Mouse (Mus musculus): ENCODE measurements around the gene Nr1h3. TPM values are rescaled to one million over a fixed set of nuclear protein-coding genes. Genes with fewer than 3 reads are reported as not detected.

Gene Nr1h3
- polyA plus RNA-seq, 1 experiment from 2014 or later: 1.4 TPM

GRCm38 (mm10) chr2:91180706-91181105 lies 21.9 kb downstream of the Nr1h3 start:
- H3K9me3 ChIP-seq (ENCODE audit: control insufficient read depth, low read depth, low read length): no peaks in the 10 kb centered on the region
- WGBS: 78% methylated on average over 5 of the region's 5 CpGs
- H3K4me2 ChIP-seq (replicated peaks; ENCODE audit: low read depth, low read length): no peak overlapping the region
- peaks cover 12% of the 10 kb centered on the region for H3K36me3 ChIP-seq (ENCODE audit: control insufficient read depth, insufficient read depth, low read length)
- peaks cover 4% of the 10 kb centered on the region; the same call in 1 of the 2 replicates for H3K4me1 ChIP-seq (ENCODE audit: control insufficient read depth, insufficient read depth, low read length)
- no peak overlapping the region for H3K9ac ChIP-seq (replicated peaks; ENCODE audit: low read depth, low read length)
- ATAC-seq (ENCODE audit: insufficient number of reproducible peaks, insufficient read depth, low FRiP score, low read depth): no peak
- H3K27ac ChIP-seq (ENCODE audit: low read length): no peak overlapping the region
- no peak overlapping the region for H3K4me3 ChIP-seq (ENCODE audit: low read depth, low read length)
- H3K27me3 ChIP-seq (ENCODE audit: control insufficient read depth, insufficient read depth, low read length): no peaks in the 10 kb centered on the region

GRCm38 (mm10) chr2:91179825-91180224 lies 22.8 kb downstream of the Nr1h3 start:
- no peak overlapping the region for H3K4me2 ChIP-seq (replicated peaks; ENCODE audit: low read depth, low read length)
- H3K27ac ChIP-seq (ENCODE audit: low read length): no peak overlapping the region
- H3K9me3 ChIP-seq (ENCODE audit: control insufficient read depth, low read depth, low read length): no peaks in the 10 kb centered on the region
- peaks cover 17% of the 10 kb centered on the region for H3K36me3 ChIP-seq (ENCODE audit: control insufficient read depth, insufficient read depth, low read length)
- no peaks in the 10 kb centered on the region for H3K27me3 ChIP-seq (ENCODE audit: control insufficient read depth, insufficient read depth, low read length)
- peaks cover 4% of the 10 kb centered on the region; the same call in 1 of the 2 replicates for H3K4me1 ChIP-seq (ENCODE audit: control insufficient read depth, insufficient read depth, low read length)
- H3K9ac ChIP-seq (replicated peaks; ENCODE audit: low read depth, low read length): no peak overlapping the region
- 46% methylated on average over 4 of the region's 4 CpGs for WGBS
- no peak for ATAC-seq (ENCODE audit: insufficient number of reproducible peaks, insufficient read depth, low FRiP score, low read depth)
- no peak overlapping the region for H3K4me3 ChIP-seq (ENCODE audit: low read depth, low read length)

GRCm38 (mm10) chr2:91176234-91176633 lies 26.4 kb downstream of the Nr1h3 start:
- H3K4me1 ChIP-seq (ENCODE audit: control insufficient read depth, insufficient read depth, low read length): no peaks in the 10 kb centered on the region
- H3K36me3 ChIP-seq (ENCODE audit: control insufficient read depth, insufficient read depth, low read length): peaks cover 23% of the 10 kb centered on the region
- no peak overlapping the region for H3K4me3 ChIP-seq (ENCODE audit: low read depth, low read length)
- no peaks in the 10 kb centered on the region for H3K27me3 ChIP-seq (ENCODE audit: control insufficient read depth, insufficient read depth, low read length)
- no peak overlapping the region for H3K27ac ChIP-seq (ENCODE audit: low read length)
- WGBS: 70% methylated on average over 6 of the region's 6 CpGs
- no peak for ATAC-seq (ENCODE audit: insufficient number of reproducible peaks, insufficient read depth, low FRiP score, low read depth)
- H3K9ac ChIP-seq (replicated peaks; ENCODE audit: low read depth, low read length): no peak overlapping the region
- H3K9me3 ChIP-seq (ENCODE audit: control insufficient read depth, low read depth, low read length): no peaks in the 10 kb centered on the region
- no peak overlapping the region for H3K4me2 ChIP-seq (replicated peaks; ENCODE audit: low read depth, low read length)

GRCm38 (mm10) chr2:91175490-91175889 lies 27.1 kb downstream of the Nr1h3 start:
- no peak for ATAC-seq (ENCODE audit: insufficient number of reproducible peaks, insufficient read depth, low FRiP score, low read depth)
- H3K9ac ChIP-seq (replicated peaks; ENCODE audit: low read depth, low read length): no peak overlapping the region
- H3K27me3 ChIP-seq (ENCODE audit: control insufficient read depth, insufficient read depth, low read length): no peaks in the 10 kb centered on the region
- H3K4me3 ChIP-seq (ENCODE audit: low read depth, low read length): no peak overlapping the region
- H3K27ac ChIP-seq (ENCODE audit: low read length): no peak overlapping the region
- H3K4me1 ChIP-seq (ENCODE audit: control insufficient read depth, insufficient read depth, low read length): no peaks in the 10 kb centered on the region
- H3K9me3 ChIP-seq (ENCODE audit: control insufficient read depth, low read depth, low read length): no peaks in the 10 kb centered on the region
- H3K36me3 ChIP-seq (ENCODE audit: control insufficient read depth, insufficient read depth, low read length): peaks cover 23% of the 10 kb centered on the region
- H3K4me2 ChIP-seq (replicated peaks; ENCODE audit: low read depth, low read length): no peak overlapping the region
- WGBS: 86% methylated on average over 4 of the region's 4 CpGs

- no peak overlapping the region for H3K4me2 ChIP-seq (replicated peaks; ENCODE audit: low read depth, low read length)
- no peaks in the 10 kb centered on the region for H3K4me1 ChIP-seq (ENCODE audit: control insufficient read depth, insufficient read depth, low read length)
- H3K27ac ChIP-seq (ENCODE audit: low read length): no peak overlapping the region
- ATAC-seq (ENCODE audit: insufficient number of reproducible peaks, insufficient read depth, low FRiP score, low read depth): no peak
- 74% methylated on average over 25 of the region's 25 CpGs for WGBS
- H3K9ac ChIP-seq (replicated peaks; ENCODE audit: low read depth, low read length): no peak overlapping the region
- no peaks in the 10 kb centered on the region for H3K27me3 ChIP-seq (ENCODE audit: control insufficient read depth, insufficient read depth, low read length)
- H3K4me3 ChIP-seq (ENCODE audit: low read depth, low read length): no peak overlapping the region
- H3K9me3 ChIP-seq (ENCODE audit: control insufficient read depth, low read depth, low read length): no peaks in the 10 kb centered on the region
- H3K36me3 ChIP-seq (ENCODE audit: control insufficient read depth, insufficient read depth, low read length): peaks cover 20% of the 10 kb centered on the region
These were observed 32.9 kb downstream of the Nr1h3 start for GRCm38 (mm10) chr2:91169587-91170322.

- 0 out of 2 replicates have a peak, but pooled peaks have one; percentile 10 for ATAC-seq (ENCODE audit: insufficient number of reproducible peaks, insufficient read depth, low FRiP score, low read depth)
These were observed 35.0 kb downstream of the Nr1h3 start for GRCm38 (mm10) chr2:91167629-91168028.

GRCm38 (mm10) chr2:91164991-91165390 lies 37.6 kb downstream of the Nr1h3 start:
- Histone ChIP-seq H3K4me3 (ENCODE audit: low read depth, low read length) (no peak overlapping the region), H3K36me3 (ENCODE audit: control insufficient read depth, insufficient read depth, low read length) (peaks cover 27% of the 10 kb centered on the region; the same call in 1 of the 2 replicates), H3K4me2 (replicated peaks; ENCODE audit: low read depth, low read length) (no peak overlapping the region), H3K4me1 (ENCODE audit: control insufficient read depth, insufficient read depth, low read length) (no peaks in the 10 kb centered on the region), H3K27ac (ENCODE audit: low read length) (no peak overlapping the region), H3K9ac (replicated peaks; ENCODE audit: low read depth, low read length) (no peak overlapping the region), H3K9me3 (ENCODE audit: control insufficient read depth, low read depth, low read length) (no peaks in the 10 kb centered on the region), H3K27me3 (ENCODE audit: control insufficient read depth, insufficient read depth, low read length) (no peaks in the 10 kb centered on the region)
- ATAC-seq (ENCODE audit: insufficient number of reproducible peaks, insufficient read depth, low FRiP score, low read depth): no peak
- 84% methylated on average over 6 of the region's 6 CpGs for WGBS

More at GRCm38 (mm10) chr2:91167629-91168028, 35.0 kb downstream of the Nr1h3 start:
- H3K36me3 ChIP-seq (ENCODE audit: control insufficient read depth, insufficient read depth, low read length): peaks cover 20% of the 10 kb centered on the region
- no peak overlapping the region for H3K27ac ChIP-seq (ENCODE audit: low read length)
- 66% methylated on average over 4 of the region's 4 CpGs for WGBS
- no peaks in the 10 kb centered on the region for H3K27me3 ChIP-seq (ENCODE audit: control insufficient read depth, insufficient read depth, low read length)
- no peaks in the 10 kb centered on the region for H3K9me3 ChIP-seq (ENCODE audit: control insufficient read depth, low read depth, low read length)
- H3K4me2 ChIP-seq (replicated peaks; ENCODE audit: low read depth, low read length): no peak overlapping the region
- H3K4me1 ChIP-seq (ENCODE audit: control insufficient read depth, insufficient read depth, low read length): no peaks in the 10 kb centered on the region
- H3K9ac ChIP-seq (replicated peaks; ENCODE audit: low read depth, low read length): no peak overlapping the region
- no peak overlapping the region for H3K4me3 ChIP-seq (ENCODE audit: low read depth, low read length)

GRCm38 (mm10) chr2:91163532-91163931 lies 39.1 kb downstream of the Nr1h3 start:
- WGBS: 80% methylated on average over 5 of the region's 5 CpGs
- H3K27me3 ChIP-seq (ENCODE audit: control insufficient read depth, insufficient read depth, low read length): no peaks in the 10 kb centered on the region
- peaks cover 22% of the 10 kb centered on the region; the same call in 1 of the 2 replicates for H3K36me3 ChIP-seq (ENCODE audit: control insufficient read depth, insufficient read depth, low read length)
- no peak overlapping the region for H3K27ac ChIP-seq (ENCODE audit: low read length)
- H3K4me2 ChIP-seq (replicated peaks; ENCODE audit: low read depth, low read length): no peak overlapping the region
- no peaks in the 10 kb centered on the region for H3K9me3 ChIP-seq (ENCODE audit: control insufficient read depth, low read depth, low read length)
- no peak for ATAC-seq (ENCODE audit: insufficient number of reproducible peaks, insufficient read depth, low FRiP score, low read depth)
- no peak overlapping the region for H3K9ac ChIP-seq (replicated peaks; ENCODE audit: low read depth, low read length)
- H3K4me3 ChIP-seq (ENCODE audit: low read depth, low read length): no peak overlapping the region
- H3K4me1 ChIP-seq (ENCODE audit: control insufficient read depth, insufficient read depth, low read length): no peaks in the 10 kb centered on the region

Data from stomach, embryonic 14.5 days (tissue).